Mouse (Mus musculus) liver, postnatal 0 days (tissue): ENCODE results near the gene Thtpa. TPM values are rescaled to one million over a fixed set of nuclear protein-coding genes. Genes with fewer than 3 reads are reported as not detected.

Experiments
- ATAC-seq: fragments of 200-750 bp; cut with Nextera tagmentation; 2 replicates; pipeline ENCODE4 v1.8.0; 2017; ENCODE audit warnings: mild to moderate bottlenecking, moderate library complexity
- DNase-seq: peaks from one replicate; pipeline ENCODE4 v3.0.0-alpha.2; 2016
- H3K27ac ChIP-seq: fragments of 300-500 bp; sonication (generic); 2 replicates; pipeline ENCODE4 v1.5.1; 2014; ENCODE audit warnings: antibody characterized with exemption, moderate library complexity, mild to moderate bottlenecking, low read depth
- H3K27me3 ChIP-seq: fragments of 300-500 bp; sonication (generic); 2 replicates; pipeline ENCODE4 v1.6.1; 2014; ENCODE audit warnings: low read length, control low read depth, mixed read lengths; ENCODE audit not compliant: insufficient read depth
- H3K36me3 ChIP-seq: fragments of 300-500 bp; sonication (generic); replicated peaks from 2 replicates; pipeline ENCODE4 v1.6.1; 2014; ENCODE audit warnings: mild to moderate bottlenecking, control low read depth, low read length, moderate library complexity, mixed read lengths; ENCODE audit not compliant: insufficient read depth
- H3K4me1 ChIP-seq: fragments of 300-500 bp; sonication (generic); 2 replicates; pipeline ENCODE4 v1.6.1; 2014; ENCODE audit warnings: antibody characterized with exemption, mild to moderate bottlenecking, control low read depth; ENCODE audit not compliant: insufficient read depth
- H3K4me2 ChIP-seq: fragments of 300-500 bp; sonication (generic); 2 replicates; pipeline ENCODE4 v1.6.1; 2014; ENCODE audit warnings: low read depth, mild to moderate bottlenecking, low read length, moderate library complexity, mixed read lengths
- H3K4me3 ChIP-seq: fragments of 300-500 bp; sonication (generic); 2 replicates; pipeline ENCODE4 v1.5.1; 2014; ENCODE audit warnings: low read depth, low read length
- H3K9ac ChIP-seq: fragments of 300-500 bp; sonication (generic); replicated peaks from 2 replicates; pipeline ENCODE4 v1.6.1; 2014; ENCODE audit warnings: mild to moderate bottlenecking, moderate library complexity
- H3K9me3 ChIP-seq: fragments of 300-500 bp; sonication (generic); 2 replicates; pipeline ENCODE4 v1.6.1; 2016; ENCODE audit warnings: mild to moderate bottlenecking, control low read depth, low read length, mixed read lengths
- CTCF ChIP-seq: sonication (generic); IDR thresholded peaks from 2 replicates; pipeline ENCODE4 v1.5.1; 2016; ENCODE audit warnings: antibody characterized with exemption, low read depth
- EP300 ChIP-seq: IDR thresholded peaks from 2 replicates; pipeline ENCODE4 v1.6.1; 2016; ENCODE audit warnings: antibody characterized with exemption, low read depth, mild to moderate bottlenecking
- WGBS: fragments of 180-500 bp; shearing (Covaris S2); extraction: QIAGEN DNeasy Blood & Tissue Kit; methylation state at CpG from one replicate; pipeline ENCODE4 v1.1.7; 2014; ENCODE audit not compliant: insufficient replicate concordance; 5-methylcytosine and 5-hydroxymethylcytosine counted together
- polyA plus RNA-seq: library from polyadenylated mRNA; unstranded; fragments of >200 nt; fragmentation: Nextera tagmentation; extraction: Ambion mirVana; gene quantifications from 2 replicates; pipeline ENCODE4 v1.2.1, GENCODE M21; 2015

Gene Thtpa
- polyA plus RNA-seq, 1 experiment from 2014 or later, result 7.0 TPM

DNA sequence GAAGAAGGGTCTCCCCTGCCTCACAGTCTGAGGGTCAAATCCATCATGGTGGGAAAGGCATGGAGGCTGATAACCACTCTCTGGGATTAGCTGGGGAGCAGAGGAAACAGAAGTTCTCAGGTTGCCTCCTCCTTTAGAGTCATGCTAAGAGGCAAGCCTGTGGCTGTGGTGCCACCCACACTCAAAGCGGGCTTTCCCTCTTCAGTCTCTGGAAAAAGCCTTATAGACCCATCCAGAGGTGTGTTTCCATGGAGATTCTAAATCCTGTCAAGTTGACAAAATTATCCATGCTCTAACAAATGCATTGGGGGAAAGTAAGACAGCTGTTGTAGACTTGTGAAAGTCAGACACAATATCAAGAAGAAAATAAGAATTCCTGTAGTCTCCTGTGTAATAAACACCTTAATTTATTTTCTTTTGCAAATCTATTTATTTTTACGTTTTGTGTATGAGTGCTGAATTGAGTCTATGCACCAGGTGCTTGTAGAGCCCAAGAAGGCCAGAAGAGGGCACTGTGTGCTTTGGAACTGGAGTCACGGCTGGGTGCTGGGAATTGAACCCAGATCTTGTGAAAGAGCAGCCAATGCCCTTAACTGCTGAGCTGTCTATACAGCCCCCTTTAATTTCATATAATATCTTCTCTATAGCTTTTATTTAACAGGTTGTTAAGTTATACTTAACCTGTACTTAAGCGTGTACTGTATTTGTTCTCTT, 25.0 kb downstream of the Thtpa start:
- Histone ChIP-seq H3K9me3 (no peaks in the 10 kb centered on the region), H3K4me1 (peaks cover 4% of the 10 kb centered on the region), H3K9ac (no peak overlapping the region), H3K4me3 (no peak overlapping the region), H3K27ac (no peak overlapping the region), H3K27me3 (peaks cover 40% of the 10 kb centered on the region), H3K36me3 (no peaks in the 10 kb centered on the region), H3K4me2 (no peak overlapping the region)
- WGBS, result 66% methylated on average over 4 of the region's 4 CpGs
- TF ChIP-seq EP300, result no peak
- peak; percentile 49 for TF ChIP-seq CTCF
- ATAC-seq (no peak), DNase-seq (peak; percentile 21)

GRCm38 (mm10) chr14:55121947-55122346, 27.4 kb downstream of the Thtpa start:
- TF ChIP-seq EP300, result no peak
- TF ChIP-seq CTCF, result peak; percentile 83
- Histone ChIP-seq H3K4me2 (0 out of 2 replicates have a peak overlapping the region, but pooled peaks have one; percentile 14), H3K36me3 (no peaks in the 10 kb centered on the region), H3K27me3 (peaks cover 16% of the 10 kb centered on the region; the same call in 1 of the 2 replicates), H3K9ac (no peak overlapping the region), H3K4me3 (no peak overlapping the region), H3K9me3 (no peaks in the 10 kb centered on the region), H3K4me1 (no peaks in the 10 kb centered on the region), H3K27ac (no peak overlapping the region)
- peak; percentile 76 for ATAC-seq
- 7% methylated on average over 5 of the region's 5 CpGs for WGBS
- peak; percentile 83 for DNase-seq

DNA sequence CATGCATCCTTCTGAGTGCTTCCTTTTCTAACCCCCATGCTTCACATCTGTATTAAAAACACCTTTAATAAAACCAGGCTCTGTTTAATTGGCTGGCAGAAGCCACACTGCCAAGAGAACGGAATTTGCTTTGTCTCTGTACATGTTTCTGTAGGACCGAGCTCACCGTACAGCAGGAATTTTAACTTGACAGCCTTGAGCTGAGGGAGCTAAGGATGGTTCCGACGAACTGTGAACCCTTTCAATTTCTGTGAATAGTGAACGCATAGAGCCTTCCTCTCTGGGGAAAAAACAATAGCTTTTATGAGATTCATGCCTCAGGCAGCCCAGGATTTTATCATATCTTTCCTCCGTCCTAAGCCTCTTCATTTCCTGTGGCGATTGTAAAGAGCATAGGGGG, 27.8 kb downstream of the Thtpa start:
- Histone ChIP-seq H3K27me3 (peaks cover 12% of the 10 kb centered on the region; the same call in 1 of the 2 replicates), H3K9ac (no peak overlapping the region), H3K4me2 (0 out of 2 replicates have a peak overlapping the region, but pooled peaks have one; percentile 14), H3K4me3 (no peak overlapping the region), H3K9me3 (no peaks in the 10 kb centered on the region), H3K27ac (no peak overlapping the region), H3K36me3 (no peaks in the 10 kb centered on the region), H3K4me1 (no peaks in the 10 kb centered on the region)
- no peak for DNase-seq
- WGBS, result 38% methylated on average over 8 of the region's 8 CpGs
- no peak for ATAC-seq
- TF ChIP-seq EP300 (0 out of 2 replicates have a peak, but pooled peaks have one; percentile 21), CTCF (no peak)

DNA sequence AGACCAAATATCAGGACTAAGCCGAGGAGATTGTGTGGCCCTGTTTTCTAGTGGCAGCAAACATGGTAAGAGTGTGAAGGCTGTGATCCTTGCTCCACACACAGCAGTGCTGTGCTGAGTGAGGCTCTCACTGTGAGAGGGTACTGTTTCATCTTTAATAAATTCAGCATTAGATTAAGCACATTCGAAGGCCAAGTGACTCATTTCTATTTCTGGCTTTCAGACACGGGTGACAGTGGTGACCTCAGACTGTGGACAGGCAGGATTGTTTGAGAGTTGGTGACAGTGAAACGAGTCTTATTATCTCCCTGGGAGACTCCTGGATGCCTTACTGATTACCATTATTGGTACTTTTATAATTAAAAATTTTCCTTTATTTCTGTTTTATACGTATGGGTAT, 31.1 kb downstream of the Thtpa start:
- no peak overlapping the region for H3K9ac ChIP-seq
- no peak for TF ChIP-seq EP300
- no peak for TF ChIP-seq CTCF
- H3K36me3 ChIP-seq, result no peaks in the 10 kb centered on the region
- no peaks in the 10 kb centered on the region for H3K4me1 ChIP-seq
- DNase-seq (no peak), ATAC-seq (no peak)
- no peaks in the 10 kb centered on the region for H3K9me3 ChIP-seq
- 0 out of 2 replicates have a peak, but pooled peaks cover 7% of the 10 kb centered on the region for H3K27me3 ChIP-seq
- H3K4me2 ChIP-seq, result no peak overlapping the region
- H3K27ac ChIP-seq, result no peak overlapping the region
- WGBS, result 66% methylated on average over 5 of the region's 5 CpGs
- H3K4me3 ChIP-seq, result no peak overlapping the region

- 79% methylated on average over 7 of the region's 7 CpGs for WGBS
- ATAC-seq, result no peak
- H3K27ac ChIP-seq, result no peak overlapping the region
- H3K27me3 ChIP-seq, result 0 out of 2 replicates have a peak, but pooled peaks cover 7% of the 10 kb centered on the region
- no peaks in the 10 kb centered on the region for H3K36me3 ChIP-seq
- DNase-seq, result no peak
- H3K9ac ChIP-seq, result no peak overlapping the region
- no peaks in the 10 kb centered on the region for H3K9me3 ChIP-seq
- no peak overlapping the region for H3K4me2 ChIP-seq
- no peak for TF ChIP-seq EP300
- TF ChIP-seq CTCF, result no peak
- no peaks in the 10 kb centered on the region for H3K4me1 ChIP-seq
- no peak overlapping the region for H3K4me3 ChIP-seq
These were observed 31.9 kb downstream of the Thtpa start for GRCm38 (mm10) chr14:55126521-55126920.

DNA sequence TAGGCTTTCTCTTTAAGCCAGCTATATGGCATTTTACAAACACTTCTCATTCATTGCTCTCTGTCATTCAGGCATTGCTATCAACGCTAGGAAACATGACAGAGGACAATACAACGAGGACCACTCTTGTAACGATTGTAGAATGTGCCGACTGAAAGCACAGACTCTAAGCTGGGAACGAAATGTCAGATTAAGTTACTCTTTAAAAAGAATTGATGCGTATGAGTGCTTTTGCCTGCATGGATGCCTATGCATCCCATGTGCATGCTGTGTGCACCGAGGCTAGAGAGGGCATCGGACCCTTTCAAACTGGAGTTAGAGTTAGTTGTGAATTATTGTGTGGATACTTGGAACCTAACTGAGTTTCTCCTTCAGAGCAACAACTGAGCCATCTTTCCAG, 41.1 kb downstream of the Thtpa start:
- WGBS, result 76% methylated on average over 8 of the region's 8 CpGs
- Histone ChIP-seq H3K9me3 (no peaks in the 10 kb centered on the region), H3K4me1 (no peaks in the 10 kb centered on the region), H3K36me3 (no peaks in the 10 kb centered on the region), H3K4me3 (no peak overlapping the region), H3K4me2 (no peak overlapping the region), H3K9ac (no peak overlapping the region), H3K27me3 (no peaks in the 10 kb centered on the region), H3K27ac (no peak overlapping the region)
- TF ChIP-seq CTCF (no peak), EP300 (no peak)
- ATAC-seq (no peak), DNase-seq (no peak)
